Mouse (Mus musculus) kidney, adult 2 months (tissue): ENCODE data around the gene Dbh.

Source experiments
- CTCF ChIP-seq: fragments of 200-500 bp; conservative IDR thresholded peaks from 2 replicates; pipeline ENCODE4 v1.5.1; 2011; ENCODE audit warnings: low read depth, mild to moderate bottlenecking, control low read depth, low read length, moderate library complexity, mixed read lengths; ENCODE audit not compliant: insufficient read depth, insufficient read length
- POLR2A ChIP-seq: fragments of 200-500 bp; IDR thresholded peaks from one replicate; pipeline ENCODE4 v1.6.1; 2011; ENCODE audit warnings: low read depth, low read length, control low read depth

DNA sequence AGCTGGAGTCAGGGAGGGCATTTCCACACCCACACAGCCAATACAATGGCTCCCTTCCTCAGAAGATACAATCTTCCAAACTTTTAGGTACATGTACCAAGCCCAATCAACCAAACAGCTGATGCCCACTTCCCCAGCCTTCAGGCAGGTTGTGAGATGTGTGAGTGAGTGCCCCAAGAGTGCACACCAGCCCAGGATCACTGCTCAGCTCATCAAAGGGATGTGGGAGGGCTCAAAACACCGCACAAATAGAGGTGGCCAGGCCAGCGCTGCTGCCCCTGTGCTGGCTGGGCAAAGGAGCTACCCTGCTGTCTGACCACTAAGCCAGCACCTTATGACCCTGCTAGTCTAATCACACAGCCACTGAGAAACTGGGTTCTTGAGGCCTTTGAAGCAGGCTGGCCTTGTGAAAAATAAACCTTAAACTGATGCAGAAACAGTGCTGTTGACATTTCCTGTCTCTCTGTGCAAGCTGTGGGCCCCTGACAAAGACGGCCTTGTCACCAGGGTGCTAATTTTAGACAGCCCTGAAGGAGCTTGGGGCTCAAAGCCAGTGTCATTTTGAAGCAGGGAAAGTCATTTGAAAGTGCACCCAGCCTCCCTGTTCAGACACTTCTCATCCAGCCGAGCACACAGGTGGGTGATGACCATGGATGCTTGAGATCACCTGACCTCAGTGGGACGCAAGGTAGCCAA is 33.7 kb downstream of the Dbh start:
- TF ChIP-seq CTCF (no peak), POLR2A (no peak)
